Mouse (Mus musculus) duodenum, adult 2 months (tissue): ENCODE results near the gene Sftpa1. TPM values are rescaled to one million over a fixed set of nuclear protein-coding genes. Genes with fewer than 3 reads are reported as not detected.

Experiments used
- polyA plus RNA-seq: library from polyadenylated mRNA; depleted of rRNA; stranded (reverse); fragments of >200 nt; gene quantifications from 2 replicates; pipeline ENCODE4 v1.2.3, GENCODE M21; 2012; ENCODE audit warnings: low replicate concordance; rRNA removed

Sftpa1 gene
- polyA plus RNA-seq: not detected in 2 replicates

DNA sequence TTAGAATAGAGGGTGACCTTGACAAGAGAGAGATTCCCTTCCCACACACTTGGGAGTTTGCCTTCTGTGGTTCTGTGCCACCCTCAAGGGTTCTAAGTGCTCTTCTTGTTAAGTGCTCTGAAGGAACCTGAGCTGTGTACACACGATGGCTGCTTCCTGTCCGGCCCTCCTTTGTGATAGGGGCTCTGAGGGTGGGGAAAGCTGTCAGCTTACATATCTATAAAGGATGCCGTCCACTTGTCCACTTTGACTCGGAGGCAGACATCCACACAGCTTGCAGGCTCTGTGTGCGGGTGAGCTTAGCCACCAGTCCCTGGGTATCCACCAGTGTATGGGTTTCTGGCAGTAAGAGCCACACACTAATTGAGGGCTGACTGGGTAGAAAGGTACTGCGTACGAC is at the start of gene Sftpa1:
TSS of gene Sftpa1 (plus strand) at position 243 of the 400 bp plus-strand sequence.

DNA sequence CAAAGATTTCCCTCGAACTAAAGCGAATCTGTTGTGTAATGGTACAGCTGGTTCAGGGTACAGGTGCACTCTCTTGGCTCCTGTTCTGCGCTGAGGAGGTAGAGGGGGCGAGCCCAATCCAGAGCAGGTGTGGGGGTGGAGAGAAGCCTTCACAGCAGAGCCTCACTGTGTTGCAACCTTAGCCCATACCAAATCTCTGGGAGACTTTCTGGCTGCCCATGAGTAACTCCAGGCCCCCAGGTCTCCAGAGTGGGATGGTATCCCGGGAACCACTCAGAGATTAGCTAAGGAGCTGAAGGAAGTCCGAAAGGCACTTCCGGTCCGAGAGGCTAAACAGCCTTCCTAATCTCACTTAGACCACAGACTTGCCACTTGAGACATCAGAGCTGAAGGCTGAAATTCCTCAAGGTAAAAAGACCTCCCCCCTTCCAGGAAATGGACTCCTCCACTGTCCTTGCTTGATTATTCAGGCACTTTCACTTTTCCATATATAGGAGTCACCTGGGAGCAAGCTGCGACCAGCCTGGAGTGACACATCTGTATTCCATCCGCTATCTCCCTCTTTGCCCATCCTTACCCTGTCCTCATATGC is 26.6 kb upstream of the Sftpa1 start, which contains the start of gene Mat1a:
TSS of gene Mat1a (plus strand) at position 183 of the 592 bp plus-strand sequence.

GRCm38 (mm10) chr14:41151220-41151898 is 19.8 kb downstream of the Sftpa1 start, which contains the start of gene Mbl1:
Gene Mbl1 (plus strand): TSS chr14:41151458.

GRCm38 (mm10) chr14:41185059-41185821 is 53.7 kb downstream of the Sftpa1 start, which contains the start of gene Sftpd:
Gene Sftpd (minus strand): TSS chr14:41185149.

Other genes starting within 250 kb of the Sftpa1 start
- gene Sh2d4b, start 238.5 kb upstream of the Sftpa1 start, polyA plus RNA-seq: 0.08 and 0.21 TPM in 2 replicates
- gene Tspan14, start 165.0 kb upstream of the Sftpa1 start, polyA plus RNA-seq: 29.3 and 45.6 TPM in 2 replicates
- 50.3 and 83.6 TPM in 2 replicates for gene Fam213a, start 118.0 kb upstream of the Sftpa1 start, polyA plus RNA-seq
- not detected in 2 replicates for gene Dydc2, start 62.6 kb upstream of the Sftpa1 start, polyA plus RNA-seq
- not detected in 2 replicates for gene Dydc1, start 58.9 kb upstream of the Sftpa1 start, polyA plus RNA-seq
- 0.39 TPM in 1 of 2 replicates, not detected in the other for gene Mat1a, start 26.7 kb upstream of the Sftpa1 start, polyA plus RNA-seq
- gene Mbl1, start 19.7 kb downstream of the Sftpa1 start, polyA plus RNA-seq: not detected in 2 replicates
- gene Sftpd, start 53.4 kb downstream of the Sftpa1 start, polyA plus RNA-seq: not detected in 2 replicates
- gene Gm2832, start 147.0 kb downstream of the Sftpa1 start, polyA plus RNA-seq: not detected in 2 replicates
- not detected in 2 replicates for gene Gm5798, start 216.8 kb downstream of the Sftpa1 start, polyA plus RNA-seq